Mouse (Mus musculus): Measurements from ENCODE around the gene Tiam2.

GRCm38 (mm10) chr17:3419368-3419928 lies 93.1 kb downstream of the Tiam2 start:
- TF ChIP-seq CTCF (conservative IDR thresholded peaks at IDR 0.05 in 1 of 2, IDR thresholded peaks at IDR 0.05 in 1 of 2; ENCODE audit: low read depth in 2 of 2, low read length in 2 of 2): no peak
- TF ChIP-seq TBP (conservative IDR thresholded peaks at IDR 0.05; ENCODE audit: low read depth, low read length): no peak
